Mouse (Mus musculus) lung, embryonic 15.5 days (tissue): ENCODE measurements around the gene Tmtc2. TPM values are rescaled to one million over a fixed set of nuclear protein-coding genes. Genes with fewer than 3 reads are reported as not detected.
A peak's percentile ranks its signal among the peaks of the same experiment; 100 is the strongest.

Source experiments
- ATAC-seq: fragments of 200-750 bp; cut with Nextera tagmentation; 2 replicates; pipeline ENCODE4 v1.8.0; 2017; ENCODE audit warnings: moderate number of reproducible peaks, borderline replicate concordance; ENCODE audit not compliant: low FRiP score, low TSS enrichment; ENCODE audit errors: extremely low read depth
- H3K27ac ChIP-seq: fragments of 300-500 bp; sonication (generic); 2 replicates; pipeline ENCODE4 v1.5.1; 2015; ENCODE audit warnings: moderate library complexity, mild to moderate bottlenecking, inconsistent platforms
- H3K27me3 ChIP-seq: fragments of 300-500 bp; sonication (generic); 2 replicates; pipeline ENCODE4 v1.6.1; 2015; ENCODE audit warnings: inconsistent platforms
- H3K36me3 ChIP-seq: fragments of 300-500 bp; sonication (generic); 2 replicates; pipeline ENCODE4 v1.6.1; 2015; ENCODE audit warnings: inconsistent platforms
- H3K4me1 ChIP-seq: fragments of 300-500 bp; sonication (generic); 2 replicates; pipeline ENCODE4 v1.6.1; 2015; ENCODE audit warnings: inconsistent platforms
- H3K4me2 ChIP-seq: fragments of 300-500 bp; sonication (generic); 2 replicates; pipeline ENCODE4 v1.6.1; 2015; ENCODE audit warnings: inconsistent platforms, mild to moderate bottlenecking, moderate library complexity
- H3K4me3 ChIP-seq: fragments of 300-500 bp; sonication (generic); 2 replicates; pipeline ENCODE4 v1.5.1; 2015; ENCODE audit warnings: mild to moderate bottlenecking, inconsistent platforms
- H3K9ac ChIP-seq: fragments of 300-500 bp; sonication (generic); 2 replicates; pipeline ENCODE4 v1.6.1; 2015; ENCODE audit warnings: inconsistent platforms
- H3K9me3 ChIP-seq: fragments of 300-500 bp; sonication (generic); 2 replicates; pipeline ENCODE4 v1.6.1; 2016; ENCODE audit warnings: inconsistent platforms
- WGBS: fragments of 180-500 bp; shearing (Covaris S2); methylation state at CpG from one replicate; pipeline ENCODE4 v1.1.7; 2015; 5-methylcytosine and 5-hydroxymethylcytosine counted together
- polyA plus RNA-seq: library from polyadenylated mRNA; unstranded; fragments of >200 nt; fragmentation: Nextera tagmentation; extraction: Ambion mirVana; gene quantifications from 2 replicates; pipeline ENCODE4 v1.2.1, GENCODE M21; 2015

Gene Tmtc2
- polyA plus RNA-seq, 1 experiment from 2014 or later, result 9.7 TPM

GRCm38 (mm10) chr10:105489970-105490735 lies 84.1 kb downstream of the Tmtc2 start:
- Histone ChIP-seq H3K36me3 (no peaks in the 10 kb centered on the region), H3K4me3 (no peak overlapping the region), H3K4me2 (no peak overlapping the region), H3K9me3 (no peaks in the 10 kb centered on the region), H3K27me3 (no peaks in the 10 kb centered on the region), H3K27ac (no peak overlapping the region), H3K9ac (no peak overlapping the region), H3K4me1 (peaks cover 6% of the 10 kb centered on the region; the same call in 1 of the 2 replicates)
- ATAC-seq, result no peak
- WGBS, result 74% methylated on average over 14 of the region's 14 CpGs

- H3K4me2 ChIP-seq, result no peak overlapping the region
- H3K9me3 ChIP-seq, result no peaks in the 10 kb centered on the region
- no peaks in the 10 kb centered on the region for H3K27me3 ChIP-seq
- no peak overlapping the region for H3K4me3 ChIP-seq
- H3K4me1 ChIP-seq, result no peaks in the 10 kb centered on the region
- no peak overlapping the region for H3K27ac ChIP-seq
- no peaks in the 10 kb centered on the region for H3K36me3 ChIP-seq
- H3K9ac ChIP-seq, result no peak overlapping the region
- no peak for ATAC-seq
- WGBS, result 58% methylated on average over 4 of the region's 4 CpGs
These were observed 87.3 kb downstream of the Tmtc2 start for GRCm38 (mm10) chr10:105486977-105487376.

GRCm38 (mm10) chr10:105484355-105485094 lies 89.7 kb downstream of the Tmtc2 start:
- 85% methylated on average over 2 of the region's 2 CpGs for WGBS
- Histone ChIP-seq H3K4me3 (no peak overlapping the region), H3K27ac (no peak overlapping the region), H3K4me1 (no peaks in the 10 kb centered on the region), H3K27me3 (no peaks in the 10 kb centered on the region), H3K4me2 (no peak overlapping the region), H3K9me3 (no peaks in the 10 kb centered on the region), H3K36me3 (no peaks in the 10 kb centered on the region), H3K9ac (no peak overlapping the region)
- ATAC-seq, result no peak

- Histone ChIP-seq H3K4me2 (no peak overlapping the region), H3K36me3 (no peaks in the 10 kb centered on the region), H3K9ac (no peak overlapping the region), H3K27me3 (no peaks in the 10 kb centered on the region), H3K4me3 (no peak overlapping the region), H3K9me3 (no peaks in the 10 kb centered on the region), H3K4me1 (no peaks in the 10 kb centered on the region), H3K27ac (no peak overlapping the region)
- no peak for ATAC-seq
- WGBS, result 61% methylated on average over 11 of the region's 11 CpGs
These were observed 94.5 kb downstream of the Tmtc2 start for GRCm38 (mm10) chr10:105479771-105480170.

GRCm38 (mm10) chr10:105477623-105478238 lies 96.5 kb downstream of the Tmtc2 start:
- no peak overlapping the region for H3K27ac ChIP-seq
- no peaks in the 10 kb centered on the region for H3K4me1 ChIP-seq
- H3K27me3 ChIP-seq, result no peaks in the 10 kb centered on the region
- no peak overlapping the region for H3K4me2 ChIP-seq
- WGBS, result 80% methylated on average over 18 of the region's 18 CpGs
- no peak for ATAC-seq
- no peaks in the 10 kb centered on the region for H3K9me3 ChIP-seq
- no peaks in the 10 kb centered on the region for H3K36me3 ChIP-seq
- no peak overlapping the region for H3K4me3 ChIP-seq
- H3K9ac ChIP-seq, result no peak overlapping the region

GRCm38 (mm10) chr10:105474162-105474830 lies 100.0 kb downstream of the Tmtc2 start:
- Histone ChIP-seq H3K9me3 (no peaks in the 10 kb centered on the region), H3K4me1 (no peaks in the 10 kb centered on the region), H3K4me3 (no peak overlapping the region), H3K36me3 (no peaks in the 10 kb centered on the region), H3K4me2 (no peak overlapping the region), H3K27ac (no peak overlapping the region), H3K9ac (no peak overlapping the region), H3K27me3 (no peaks in the 10 kb centered on the region)
- no peak for ATAC-seq
- WGBS, result 79% methylated on average over 6 of the region's 6 CpGs

GRCm38 (mm10) chr10:105464378-105464777 lies 109.9 kb downstream of the Tmtc2 start:
- WGBS, result 87% methylated on average over 4 of the region's 4 CpGs
- ATAC-seq, result no peak

GRCm38 (mm10) chr10:105453441-105453840 lies 120.8 kb downstream of the Tmtc2 start:
- Histone ChIP-seq H3K27ac (no peak overlapping the region), H3K4me2 (no peak overlapping the region), H3K9ac (no peak overlapping the region), H3K4me1 (no peaks in the 10 kb centered on the region), H3K27me3 (no peaks in the 10 kb centered on the region), H3K9me3 (no peaks in the 10 kb centered on the region), H3K4me3 (no peak overlapping the region), H3K36me3 (no peaks in the 10 kb centered on the region)
- 73% methylated on average over 8 of the region's 8 CpGs for WGBS
- ATAC-seq, result no peak

More at GRCm38 (mm10) chr10:105464378-105464777, 109.9 kb downstream of the Tmtc2 start:
- Histone ChIP-seq H3K9me3 (no peaks in the 10 kb centered on the region), H3K4me1 (no peaks in the 10 kb centered on the region), H3K27me3 (no peaks in the 10 kb centered on the region), H3K9ac (no peak overlapping the region), H3K27ac (no peak overlapping the region), H3K4me3 (no peak overlapping the region), H3K36me3 (no peaks in the 10 kb centered on the region), H3K4me2 (no peak overlapping the region)

- no peak for ATAC-seq
- WGBS, result 92% methylated on average over 2 of the region's 2 CpGs
- Histone ChIP-seq H3K9me3 (no peaks in the 10 kb centered on the region), H3K27me3 (no peaks in the 10 kb centered on the region), H3K4me1 (no peaks in the 10 kb centered on the region), H3K4me2 (no peak overlapping the region), H3K27ac (no peak overlapping the region), H3K9ac (no peak overlapping the region), H3K4me3 (no peak overlapping the region), H3K36me3 (no peaks in the 10 kb centered on the region)
These were observed 127.1 kb downstream of the Tmtc2 start for GRCm38 (mm10) chr10:105447191-105447590.

- Histone ChIP-seq H3K27me3 (no peaks in the 10 kb centered on the region), H3K4me1 (no peaks in the 10 kb centered on the region), H3K9me3 (no peaks in the 10 kb centered on the region), H3K9ac (no peak overlapping the region), H3K4me3 (no peak overlapping the region), H3K27ac (no peak overlapping the region), H3K36me3 (no peaks in the 10 kb centered on the region), H3K4me2 (no peak overlapping the region)
- 66% methylated on average over 3 of the region's 3 CpGs for WGBS
- ATAC-seq, result no peak
These were observed 129.9 kb downstream of the Tmtc2 start for GRCm38 (mm10) chr10:105444309-105444708.

- ATAC-seq, result peak; percentile 64; the same call in 1 of the 2 replicates
These were observed 139.4 kb downstream of the Tmtc2 start for GRCm38 (mm10) chr10:105434879-105435278.

More at GRCm38 (mm10) chr10:105434879-105435278, 139.4 kb downstream of the Tmtc2 start:
- Histone ChIP-seq H3K4me1 (peaks cover 8% of the 10 kb centered on the region; the same call in 1 of the 2 replicates), H3K27me3 (no peaks in the 10 kb centered on the region), H3K4me2 (no peak overlapping the region), H3K4me3 (no peak overlapping the region), H3K9ac (no peak overlapping the region), H3K9me3 (no peaks in the 10 kb centered on the region), H3K36me3 (no peaks in the 10 kb centered on the region), H3K27ac (no peak overlapping the region)
- WGBS, result 26% methylated on average over 5 of the region's 5 CpGs
